Mouse (Mus musculus): Measurements from ENCODE around the gene Paox.

GRCm38 (mm10) chr7:140116329-140117054 is 893 bp downstream of the Paox start, which contains the start of gene Echs1:
- TF ChIP-seq POLR2A (IDR thresholded peaks at IDR 0.05; ENCODE audit: borderline replicate concordance, control insufficient read depth, low read depth, low read length) (peak; percentile 84; the same call in 1 of the 2 replicates), CTCF (IDR thresholded peaks at IDR 0.05; ENCODE audit: control insufficient read depth, insufficient read depth, low read length) (no peak)

Measured in bone marrow, adult 2 months (tissue).